Mouse (Mus musculus) retina, postnatal 1 day (tissue): ENCODE measurements at regions not wholly inside any gene's neighbourhood (a gene's known extent, or its start where the extent isn't known, plus 50 kb on each side); places are given as distances from the start of the nearest gene placed in this dataset.

Source experiments
- DNase-seq: peaks from one replicate; pipeline ENCODE4 v3.0.0-alpha.2; 2012

- no peak for DNase-seq
Measured at GRCm38 (mm10) chr13:97441803-97442202, 200.9 kb downstream of the Enc1 start.

GRCm38 (mm10) chr13:97439216-97439979 lies 198.5 kb downstream of the Enc1 start:
- DNase-seq, result peak; percentile 82

- peak; percentile 49 for DNase-seq
Measured at GRCm38 (mm10) chr13:97438692-97439091, 197.8 kb downstream of the Enc1 start.

GRCm38 (mm10) chr13:97438277-97438676 lies 197.4 kb downstream of the Enc1 start:
- DNase-seq, result no peak

DNA sequence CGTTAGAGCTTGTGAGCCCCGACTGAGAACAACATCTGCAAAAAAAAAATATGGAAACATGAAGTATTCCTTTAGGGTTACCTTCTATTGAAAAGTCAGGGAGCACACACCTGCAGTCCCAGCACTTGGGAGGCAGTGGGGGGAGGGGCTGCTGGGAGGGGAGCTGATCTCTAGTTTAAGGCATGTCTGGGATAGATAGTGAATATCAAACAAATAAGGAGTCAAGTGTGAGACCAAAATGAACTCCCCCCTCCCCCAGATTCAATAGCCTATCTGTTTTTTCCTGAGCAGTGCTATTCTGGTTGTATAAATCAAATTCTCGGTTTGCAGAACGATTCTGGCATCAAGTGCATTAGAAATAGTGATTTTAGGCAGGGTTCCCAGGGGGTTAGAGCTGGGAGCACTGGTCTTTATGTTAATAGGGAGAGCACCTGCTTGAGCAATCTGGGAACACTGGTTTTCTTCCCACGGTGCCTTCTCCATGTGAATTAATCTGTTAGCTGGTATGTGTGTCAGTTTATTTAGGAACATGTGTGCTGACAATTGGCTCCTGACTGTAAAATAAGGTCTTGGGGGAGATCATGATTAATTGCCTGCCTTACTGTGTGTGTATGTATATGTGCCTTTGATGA lies 195.9 kb downstream of the Enc1 start:
- DNase-seq, result peak; percentile 68

DNA sequence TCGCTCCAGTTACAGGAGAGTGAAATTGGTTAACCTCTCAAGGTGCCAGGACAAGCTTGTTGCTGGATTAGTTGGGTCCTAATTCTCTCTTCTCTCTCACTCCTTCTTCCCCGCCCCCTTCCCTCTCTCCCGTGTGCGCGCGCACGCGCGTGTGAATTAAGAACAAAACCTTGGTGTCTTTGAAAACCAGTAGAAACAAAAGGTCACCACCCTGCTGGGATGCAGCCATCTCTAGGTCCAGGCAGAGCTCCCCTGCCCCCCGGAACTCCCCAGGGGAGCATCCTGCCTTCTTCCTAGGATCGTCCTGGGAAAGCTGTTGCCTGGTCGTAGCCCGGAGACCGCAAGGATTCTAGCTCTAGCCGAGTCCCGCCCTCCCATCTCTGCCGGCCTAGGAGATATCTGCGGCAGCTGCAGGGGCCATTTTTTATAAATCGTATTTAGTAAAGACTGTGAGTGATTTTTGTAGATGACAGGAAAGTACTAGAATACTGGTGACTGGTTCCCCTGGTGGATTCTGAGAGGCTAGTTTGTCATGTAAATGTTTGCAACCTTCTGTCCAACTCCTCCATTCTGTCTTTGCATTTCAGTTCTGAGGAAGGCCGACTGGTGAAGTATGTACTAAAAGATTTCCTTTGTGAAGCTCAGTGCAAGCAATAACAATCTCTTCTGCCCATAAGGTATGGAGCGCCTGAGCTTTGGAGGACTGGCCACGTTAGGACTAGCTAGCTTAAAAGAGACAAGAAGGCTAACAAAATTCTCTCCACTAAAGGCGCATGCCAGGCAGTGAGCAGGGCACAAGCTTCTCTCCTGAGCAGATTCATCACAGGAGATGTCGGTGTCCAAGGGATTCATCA lies 195.2 kb downstream of the Enc1 start:
- DNase-seq, result peak; percentile 90

- peak; percentile 86 for DNase-seq
Measured at GRCm38 (mm10) chr13:97434961-97435864, 194.3 kb downstream of the Enc1 start.

DNA sequence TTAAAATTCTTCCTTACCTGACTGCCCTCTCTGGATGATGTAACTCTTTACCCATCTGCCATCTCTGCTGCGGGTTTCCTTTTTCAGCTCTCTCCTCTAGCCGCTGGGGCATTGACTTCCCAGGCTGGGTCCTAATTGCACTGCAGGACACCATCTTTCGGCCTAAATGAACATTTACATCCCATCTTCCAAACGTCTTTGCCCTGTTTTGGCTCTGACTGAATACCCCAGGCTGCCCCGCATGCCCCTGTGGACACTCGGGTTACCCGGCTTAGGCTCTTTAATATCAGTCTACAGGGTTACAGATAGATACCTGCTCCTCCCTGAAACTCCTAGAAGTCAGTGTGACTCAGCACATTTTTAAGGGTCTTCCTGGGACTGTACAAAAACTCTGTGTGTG lies 193.3 kb downstream of the Enc1 start:
- DNase-seq, result no peak

DNA sequence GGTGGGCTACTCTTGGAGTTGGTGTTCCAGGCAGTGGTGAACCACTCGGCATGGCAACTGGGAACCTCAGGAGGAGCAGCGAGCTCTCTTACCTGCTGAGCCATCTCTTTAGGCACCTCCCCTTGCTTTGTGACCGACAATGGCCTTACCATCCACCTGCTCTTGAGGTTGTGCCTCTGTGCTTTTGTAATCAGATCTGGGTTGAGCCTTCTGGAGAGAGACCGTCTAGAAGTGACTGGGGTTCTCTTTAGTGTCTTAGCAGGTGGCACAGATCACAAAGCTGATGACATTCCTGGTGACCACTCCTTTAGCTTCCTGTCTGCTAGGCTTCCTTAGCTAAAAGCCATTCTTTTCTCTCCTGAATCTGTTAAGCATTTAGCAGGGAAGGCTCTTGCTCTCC lies 191.7 kb downstream of the Enc1 start:
- DNase-seq, result no peak

DNA sequence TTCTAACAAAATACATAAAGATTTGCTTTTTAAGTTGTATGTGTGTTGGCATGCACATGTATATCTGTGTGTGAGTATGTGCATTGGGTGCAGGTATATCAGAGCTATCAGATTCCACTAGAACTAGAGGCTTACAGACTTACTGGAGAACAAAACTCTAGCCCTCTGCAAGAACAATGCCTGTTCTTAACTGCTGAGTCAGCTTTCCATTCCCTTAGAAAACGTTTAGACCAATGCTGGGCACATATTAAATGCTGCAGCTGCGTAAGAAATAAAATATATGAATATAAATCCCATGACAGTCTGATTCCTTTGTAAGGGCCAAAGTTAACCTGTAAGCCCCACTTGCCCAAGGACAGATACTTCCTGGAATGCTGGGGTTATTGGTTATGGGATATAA lies 190.0 kb downstream of the Enc1 start:
- DNase-seq, result no peak

GRCm38 (mm10) chr13:97428163-97428562 lies 187.3 kb downstream of the Enc1 start:
- peak; percentile 58 for DNase-seq

GRCm38 (mm10) chr13:97427537-97427936 lies 186.6 kb downstream of the Enc1 start:
- no peak for DNase-seq

DNA sequence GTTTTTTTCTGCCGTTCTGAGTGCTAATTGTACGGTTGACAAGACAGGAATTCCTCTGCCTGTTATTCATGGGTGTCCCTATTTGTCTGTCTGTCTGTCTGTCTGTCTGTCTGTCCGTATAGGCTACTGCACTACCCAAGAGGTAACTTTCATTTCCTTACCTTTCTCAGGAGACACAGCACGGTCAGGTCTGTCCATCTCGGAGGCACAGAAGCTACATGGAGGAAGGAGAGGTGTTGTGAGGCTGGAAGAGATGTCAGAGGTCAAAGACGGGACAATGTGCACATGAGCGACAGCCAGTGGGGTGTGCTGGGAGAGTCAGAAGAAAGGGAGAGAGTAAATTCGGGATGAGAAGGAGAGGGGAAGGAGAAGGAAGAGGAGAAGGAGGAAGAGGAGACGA lies 184.8 kb downstream of the Enc1 start:
- DNase-seq, result no peak

- no peak for DNase-seq
Measured at GRCm38 (mm10) chr13:97423911-97424310, 183.0 kb downstream of the Enc1 start.

- no peak for DNase-seq
Measured at GRCm38 (mm10) chr13:97423298-97423817, 182.5 kb downstream of the Enc1 start.

- DNase-seq, result no peak
Measured at GRCm38 (mm10) chr13:97422897-97423296, 182.0 kb downstream of the Enc1 start.

DNA sequence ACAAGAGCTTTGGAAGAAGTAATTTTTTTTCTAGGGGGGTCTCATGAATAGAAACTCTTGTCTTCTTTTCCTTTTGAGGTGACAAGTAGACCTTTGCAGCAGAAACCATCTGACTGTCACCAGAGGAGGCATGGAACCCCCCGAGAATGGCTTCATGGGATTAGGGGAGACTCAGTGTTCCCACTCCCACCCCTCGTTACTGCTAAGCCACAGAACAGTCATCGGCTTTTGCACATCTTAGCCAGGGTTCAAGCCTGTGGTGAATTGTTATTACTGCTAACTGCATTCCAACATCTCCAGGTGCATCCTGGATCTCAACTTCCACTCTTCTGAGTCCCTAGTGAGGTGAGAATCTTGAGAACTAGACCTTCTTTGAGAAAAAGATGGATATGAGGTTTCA lies 180.9 kb downstream of the Enc1 start:
- DNase-seq, result no peak

DNA sequence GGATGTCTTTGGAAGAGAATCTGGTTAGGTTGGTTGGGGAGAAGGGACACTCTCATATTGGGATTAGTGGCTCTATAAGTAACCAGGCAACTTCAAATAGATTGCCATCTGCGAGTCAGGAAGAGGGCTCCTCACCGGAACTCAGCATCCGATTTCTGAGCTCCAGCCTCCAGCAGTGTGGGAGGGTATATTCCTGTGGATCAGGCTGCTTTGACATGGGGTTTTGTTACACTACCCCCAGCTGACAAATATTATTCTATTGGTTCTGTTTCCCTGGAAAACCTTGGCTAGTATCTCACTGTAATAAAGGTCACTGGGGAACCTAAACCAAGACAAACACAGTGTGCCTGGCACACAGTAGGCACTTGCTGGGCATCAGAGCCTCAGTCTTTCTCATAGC lies 179.9 kb downstream of the Enc1 start:
- DNase-seq, result no peak

GRCm38 (mm10) chr13:97419100-97419499 lies 178.2 kb downstream of the Enc1 start:
- no peak for DNase-seq

- no peak for DNase-seq
Measured at GRCm38 (mm10) chr13:97418681-97419080, 177.8 kb downstream of the Enc1 start.

DNA sequence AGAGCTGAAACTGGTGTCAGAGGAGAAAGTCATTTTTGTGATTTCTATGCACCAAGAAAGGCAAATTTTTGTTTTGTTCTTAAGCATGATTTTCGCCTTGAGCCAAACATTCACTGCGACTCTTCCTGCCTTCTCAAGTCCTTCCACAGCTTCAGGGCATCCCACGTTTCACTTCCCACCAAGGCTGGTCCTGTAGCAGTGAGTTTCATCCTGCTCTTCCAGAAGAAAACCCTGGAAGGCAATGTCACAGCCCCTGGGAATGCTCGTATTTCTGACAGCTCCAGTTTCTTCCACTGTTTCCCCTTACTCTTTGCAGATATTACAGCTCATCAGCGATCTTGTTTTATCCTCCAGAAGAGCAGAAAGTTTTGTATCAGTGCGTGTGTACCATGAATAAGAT lies 177.2 kb downstream of the Enc1 start:
- no peak for DNase-seq
